Mouse (Mus musculus): ENCODE data around the gene Apaf1.

Gene Apaf1

GRCm38 (mm10) chr10:91081959-91082507 lies 537 bp downstream of the Apaf1 start:
- DNase-seq (ENCODE audit: low spot score in 2 of 2): no peak

DNA sequence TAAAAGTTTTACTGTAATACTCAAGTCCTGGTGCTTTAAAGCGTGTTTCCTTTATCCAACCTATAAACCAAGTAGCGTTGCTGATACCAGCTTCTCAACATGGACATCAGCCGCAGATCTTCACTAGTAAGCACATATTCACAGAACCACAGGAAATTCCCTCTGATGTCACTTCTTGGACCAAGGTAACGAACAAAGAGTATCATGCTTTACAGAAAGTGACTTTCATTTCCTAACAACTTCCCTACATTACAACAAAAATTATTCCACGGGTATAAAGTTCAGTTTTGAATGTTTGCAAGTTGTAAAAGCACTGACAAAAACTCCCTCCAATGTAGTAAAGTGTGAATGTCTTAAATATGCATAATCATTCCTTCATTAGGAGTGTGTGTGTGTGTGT lies 2.0 kb downstream of the Apaf1 start:
- DNase-seq (ENCODE audit: low spot score in 2 of 2): no peak

GRCm38 (mm10) chr10:91076667-91077066 lies 5.9 kb downstream of the Apaf1 start:
- no peak for DNase-seq (ENCODE audit: low spot score in 2 of 2)

DNA sequence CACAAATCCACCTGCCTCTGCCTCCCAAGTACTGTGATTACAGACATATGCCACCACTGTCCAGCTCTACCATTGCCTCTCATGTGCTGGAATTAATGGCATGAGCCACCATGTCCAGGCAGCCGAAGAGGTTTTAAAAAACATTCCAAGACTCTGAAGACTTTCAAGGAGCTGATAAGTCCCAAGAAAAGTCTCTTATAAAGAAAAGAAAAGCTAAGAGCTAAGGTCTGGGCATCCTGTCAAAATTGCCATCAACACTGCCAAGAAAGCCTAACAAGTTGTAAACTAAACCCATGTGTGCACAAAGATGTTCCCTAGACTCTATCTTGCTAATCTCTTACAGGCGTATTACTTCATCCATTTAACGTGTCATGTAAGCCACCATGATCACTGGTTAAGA lies 9.2 kb downstream of the Apaf1 start:
- DNase-seq (ENCODE audit: low spot score in 2 of 2): no peak

- DNase-seq (ENCODE audit: low spot score in 2 of 2): no peak
These were observed 10.8 kb downstream of the Apaf1 start for GRCm38 (mm10) chr10:91071768-91072167.

GRCm38 (mm10) chr10:91062355-91062754 lies 20.2 kb downstream of the Apaf1 start:
- DNase-seq (ENCODE audit: low spot score in 2 of 2): no peak

DNA sequence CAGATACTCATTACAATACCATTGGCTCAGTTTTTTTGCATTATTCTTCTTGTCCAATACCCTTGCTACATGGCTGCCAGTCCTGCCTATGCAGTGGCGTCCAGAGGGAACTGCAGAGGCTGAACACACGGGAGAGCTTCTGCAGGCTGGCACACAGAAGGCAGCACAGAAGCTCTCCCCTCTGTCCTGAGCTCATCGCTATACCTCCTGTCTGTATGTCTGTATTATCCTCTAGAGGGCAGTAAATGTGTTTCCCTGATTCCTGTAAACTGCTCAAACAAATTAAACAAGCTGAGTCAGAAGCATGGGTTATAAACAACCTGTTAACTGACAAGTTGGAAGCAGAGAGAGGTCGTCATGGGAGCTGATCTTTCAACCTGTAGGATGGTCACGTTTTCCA lies 21.8 kb downstream of the Apaf1 start:
- no peak for DNase-seq (ENCODE audit: low spot score in 2 of 2)

GRCm38 (mm10) chr10:91052734-91053133 lies 29.8 kb downstream of the Apaf1 start:
- no peak for DNase-seq (ENCODE audit: low spot score in 2 of 2)

DNA sequence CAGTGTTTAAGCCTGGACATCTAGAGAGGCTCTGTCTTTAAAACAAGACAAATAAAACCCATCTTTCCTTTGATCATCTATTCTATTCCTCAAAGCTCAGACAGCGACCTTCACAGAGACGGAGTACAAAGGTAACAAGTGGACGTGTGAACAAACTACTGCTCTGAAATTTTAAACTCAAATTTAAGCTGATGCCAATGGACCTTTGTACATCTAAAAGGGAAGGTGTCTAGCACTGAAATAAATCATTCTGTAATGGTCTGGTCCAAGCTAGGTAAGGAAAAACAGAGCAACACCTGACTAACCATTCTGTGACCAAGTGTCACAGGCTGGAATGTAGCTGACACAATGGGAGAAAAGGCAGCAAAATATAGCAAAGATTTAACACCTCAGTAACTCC lies 31.4 kb downstream of the Apaf1 start:
- no peak for DNase-seq (ENCODE audit: low spot score in 2 of 2)

- no peak for DNase-seq (ENCODE audit: low spot score in 2 of 2)
These were observed 32.9 kb downstream of the Apaf1 start for GRCm38 (mm10) chr10:91049696-91050095.

GRCm38 (mm10) chr10:91033942-91034341 lies 48.6 kb downstream of the Apaf1 start:
- peak; percentile 26 to 70 for DNase-seq (ENCODE audit: low spot score in 2 of 2)

DNA sequence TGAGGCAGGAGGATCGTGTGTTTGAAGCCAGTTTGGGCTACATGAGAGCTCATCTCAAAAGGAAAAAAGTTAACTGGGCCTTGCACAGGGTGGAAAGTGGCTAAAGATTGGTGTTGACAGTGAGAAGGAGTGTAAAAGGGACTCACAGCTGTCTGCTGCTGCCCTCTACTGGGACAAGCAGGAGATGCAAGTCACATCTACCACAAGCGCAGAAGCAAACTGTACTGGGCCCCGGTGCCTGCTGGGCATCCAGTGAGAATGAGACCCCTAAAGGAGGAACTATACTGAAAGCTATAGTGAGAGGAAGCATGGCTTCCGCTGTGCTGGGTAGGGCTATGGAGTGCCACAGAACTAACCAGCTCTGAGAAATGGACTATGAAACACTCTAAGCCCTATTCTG lies 50.2 kb downstream of the Apaf1 start:
- DNase-seq (ENCODE audit: low spot score in 2 of 2): peak; percentile 40 to 72

GRCm38 (mm10) chr10:91031176-91031575 lies 51.4 kb downstream of the Apaf1 start:
- DNase-seq (ENCODE audit: low spot score in 2 of 2): no peak

GRCm38 (mm10) chr10:91029002-91029539 lies 53.5 kb downstream of the Apaf1 start:
- no peak for DNase-seq (ENCODE audit: low spot score in 2 of 2)

DNA sequence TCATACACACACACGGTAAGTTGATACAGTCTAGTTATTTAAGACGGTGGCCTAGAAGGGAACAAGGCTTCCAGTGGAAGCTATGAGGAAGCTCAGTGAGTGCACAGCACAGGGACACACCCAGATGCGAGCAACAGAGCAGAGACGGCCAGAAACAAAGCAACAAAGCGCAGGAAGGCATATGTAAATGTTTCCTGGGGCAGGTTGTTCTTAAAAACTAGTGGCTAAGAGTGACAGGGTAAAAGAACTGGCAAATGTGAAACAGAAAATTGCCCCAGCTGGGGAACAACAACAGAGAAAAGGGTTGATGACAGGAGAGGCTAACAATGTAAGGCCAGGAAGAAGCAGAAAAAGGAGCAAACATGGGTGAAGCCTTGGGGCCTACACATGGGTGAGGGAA lies 54.6 kb downstream of the Apaf1 start:
- no peak for DNase-seq (ENCODE audit: low spot score in 2 of 2)

- no peak for DNase-seq (ENCODE audit: low spot score in 2 of 2)
These were observed 55.1 kb downstream of the Apaf1 start for GRCm38 (mm10) chr10:91027468-91027867.

GRCm38 (mm10) chr10:91005858-91006538 lies 76.6 kb downstream of the Apaf1 start:
- DNase-seq (ENCODE audit: low spot score in 2 of 2): no peak

DNA sequence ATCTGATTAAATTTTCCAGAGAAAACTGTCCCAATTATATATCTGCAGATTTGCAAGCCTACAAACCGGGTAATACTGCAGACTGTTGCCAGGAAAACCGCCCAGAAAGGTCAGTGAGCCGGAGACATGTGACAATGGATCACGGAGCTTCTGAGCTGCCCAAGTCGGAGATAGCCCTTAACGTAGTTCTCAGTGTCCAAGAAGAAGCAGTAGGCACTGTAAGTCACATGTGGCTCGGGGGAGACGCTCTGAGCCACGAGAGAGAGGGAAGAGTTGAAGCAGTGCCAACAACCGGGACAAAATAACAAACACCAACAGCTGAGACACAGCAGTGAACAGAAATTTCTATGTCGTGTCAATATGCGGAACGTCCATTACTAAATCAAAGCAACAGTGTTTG lies 81.1 kb downstream of the Apaf1 start:
- no peak for DNase-seq (ENCODE audit: low spot score in 2 of 2)

DNA sequence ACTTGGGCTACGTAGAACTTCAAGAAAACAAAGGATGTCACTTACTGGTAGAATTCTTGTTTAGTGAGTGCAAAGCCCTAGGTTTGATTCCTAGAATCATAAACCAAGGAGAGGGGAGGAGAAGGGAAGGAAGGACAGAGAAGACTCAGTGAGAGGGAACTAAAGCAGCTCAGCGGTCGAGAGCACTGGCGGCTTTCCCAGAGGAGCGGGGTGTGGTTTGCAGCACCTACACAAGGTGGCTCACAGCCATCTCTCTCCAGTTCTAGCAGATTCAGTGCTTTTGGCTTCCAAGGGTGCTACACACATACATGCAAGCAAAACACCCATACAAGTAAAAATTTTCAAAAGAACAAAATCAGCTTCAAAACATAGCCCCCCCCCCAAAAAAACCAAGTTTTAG lies 82.7 kb downstream of the Apaf1 start:
- no peak for DNase-seq (ENCODE audit: low spot score in 2 of 2)

GRCm38 (mm10) chr10:90993869-90994268 lies 88.7 kb downstream of the Apaf1 start:
- DNase-seq (ENCODE audit: low spot score in 2 of 2): no peak

- no peak for DNase-seq (ENCODE audit: low spot score in 2 of 2)
These were observed 90.3 kb downstream of the Apaf1 start for GRCm38 (mm10) chr10:90992237-90992636.

DNA sequence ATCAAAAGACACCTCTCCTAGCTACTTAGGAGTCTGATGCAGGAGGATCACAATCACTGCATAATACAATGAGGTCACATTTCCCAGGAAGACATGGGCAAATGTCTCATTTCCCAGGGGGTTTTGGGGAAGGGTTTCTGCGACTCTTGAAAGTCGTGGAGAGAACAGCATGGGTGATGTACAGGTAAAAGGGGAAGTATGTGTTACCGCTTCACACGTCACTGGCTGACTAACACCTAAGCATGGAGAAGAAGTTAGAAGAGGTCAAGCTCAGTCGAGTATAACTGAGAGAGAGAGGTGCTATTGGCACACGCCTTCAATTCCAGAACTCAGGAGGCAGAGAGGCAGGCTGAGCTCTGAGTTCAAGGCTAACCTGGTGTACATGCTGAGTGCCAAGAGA lies 92.2 kb downstream of the Apaf1 start:
- DNase-seq (ENCODE audit: low spot score in 2 of 2): no peak

GRCm38 (mm10) chr10:90983046-90983445 lies 99.5 kb downstream of the Apaf1 start:
- DNase-seq (ENCODE audit: low spot score in 2 of 2): no peak

GRCm38 (mm10) chr10:90981811-90982210 lies 100.8 kb downstream of the Apaf1 start:
- DNase-seq (ENCODE audit: low spot score in 2 of 2): no peak

Data from thymus, postnatal 10 days (tissue).